Mouse (Mus musculus): Measurements from ENCODE around the gene Morc2a.

The Morc2a gene

GRCm38 (mm10) chr11:3733933-3734636, 85.1 kb downstream of the Morc2a start:
- DNase-seq (ENCODE audit: low read depth, low spot score), result no peak

DNA sequence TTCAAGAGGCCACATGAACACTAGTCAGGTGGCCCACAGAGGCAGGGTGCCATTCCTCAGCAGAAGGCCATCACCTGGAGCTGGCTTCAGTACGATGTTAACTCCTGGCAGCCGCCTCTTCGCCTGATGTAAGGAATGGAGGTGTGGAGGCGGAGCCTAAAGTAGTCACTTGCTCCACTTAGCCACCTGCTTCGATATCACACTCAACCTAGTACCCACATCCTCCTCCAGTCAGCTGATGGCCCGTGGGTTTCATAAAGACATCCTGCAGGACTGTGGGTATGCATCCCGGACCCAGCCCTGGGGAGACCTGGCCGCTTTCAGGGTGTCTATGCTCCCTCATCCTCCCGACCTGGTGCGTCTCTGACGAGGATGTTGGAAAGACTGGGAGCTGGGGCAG, 86.7 kb downstream of the Morc2a start:
- no peak for DNase-seq (ENCODE audit: low read depth, low spot score)

- DNase-seq (ENCODE audit: low read depth, low spot score), result no peak
Measured at GRCm38 (mm10) chr11:3738778-3739177, 89.8 kb downstream of the Morc2a start.

All from skeletal muscle tissue, adult 2 months (tissue).